ENCODE assay signal across 20 mouse cellular contexts in genomic region chr3:153260225-153260933, GRCm38 (mm10).
DNase-seq lines count a peak whose midpoint lies in the region; ATAC-seq and TF ChIP-seq lines count a peak whose summit lies in the region.
"Had no signal": no experiment of that assay in that cellular context is flagged by ENCODE, and none has a peak within 500 bp of the region (broad histone marks: within the 10 kb centered on the region; RNA-seq: fewer than 3 reads in every experiment).

No protein-coding gene starts in this region.

- dilution Hi-C loops in CH12.LX (cut with MboI; ENCODE audit: extremely low pct_ligation_motif_present, extremely low pct_unique_long_range_greater_than_20kb, low sequenced_read_pairs): no loop called here

- 0 out of 2 replicates have a peak overlapping the region, but pooled peaks have one; percentile 16 for H3K27ac ChIP-seq in CH12.LX (ENCODE audit: insufficient read depth, low read depth)
- H3K27ac ChIP-seq in brown adipose tissue, adult 24 weeks (replicated peaks; ENCODE audit: low read depth, low read length): 0 out of 2 replicates have a peak overlapping the region, but pooled peaks have one; percentile 58
- H3K27ac ChIP-seq: embryonic facial prominence, embryonic 10.5 days; gastrocnemius, adult 2 months; hindbrain, embryonic 15.5 days; limb, embryonic 13.5 days; midbrain, embryonic 10.5 days; neural tube, embryonic 15.5 days; stomach, postnatal 0 days had no signal

- TF ChIP-seq POLR2A in CH12.LX (IDR thresholded peaks at IDR 0.05; ENCODE audit: low read depth, low read length): no peak; the same call in 1 of the 2 replicates

- H3K4me3 ChIP-seq in CH12.LX (replicated peaks in 1 of 3; ENCODE audit: low read depth in 2 of 3, low read length in 2 of 3, poor library complexity in 1 of 3): no peak overlapping the region
- no peak overlapping the region for H3K4me3 ChIP-seq in brown adipose tissue, adult 24 weeks (ENCODE audit: insufficient read depth, low read depth, low read length)
- H3K4me3 ChIP-seq: embryonic facial prominence, embryonic 10.5 days; gastrocnemius, adult 2 months; hindbrain, embryonic 15.5 days; limb, embryonic 13.5 days; midbrain, embryonic 10.5 days; neural tube, embryonic 15.5 days had no signal

- H3K79me2 ChIP-seq in CH12.LX (replicated peaks; ENCODE audit: control insufficient read depth, extremely low read depth, insufficient read depth, poor library complexity, severe bottlenecking): no peaks in the 10 kb centered on the region

- in situ Hi-C loops in CH12.LX (cut with MboI; ENCODE audit: low pct_ligation_motif_present, low pct_unique_long_range_greater_than_20kb, low sequenced_read_pairs): loop anchor here (25.0 kb wide), 1 partner anchor 527 kb away; no protein-coding TSS in a partner anchor

- no peak for TF ChIP-seq RAD21 in CH12.LX (IDR thresholded peaks at IDR 0.05; ENCODE audit: low read depth, low read length)

- peak; percentile 92 for TF ChIP-seq EP300 in CH12.LX (IDR thresholded peaks at IDR 0.05; ENCODE audit: low read length)

- TF ChIP-seq CTCF in CH12.LX (conservative IDR thresholded peaks at IDR 0.05 in 1 of 2, IDR thresholded peaks at IDR 0.05 in 1 of 2; ENCODE audit: low read depth in 2 of 2, low read length in 2 of 2): no peak

- peak overlapping the region; percentile 62 for H3K9ac ChIP-seq in CH12.LX (ENCODE audit: insufficient read depth, low read depth)
- H3K9ac ChIP-seq: hindbrain, embryonic 15.5 days; limb, embryonic 13.5 days; neural tube, embryonic 15.5 days had no signal

- no peaks in the 10 kb centered on the region for H3K36me3 ChIP-seq in CH12.LX (replicated peaks in 1 of 2; ENCODE audit: control insufficient read depth in 1 of 2, insufficient read depth in 1 of 2, low read length in 1 of 2)
- H3K36me3 ChIP-seq: embryonic facial prominence, embryonic 10.5 days; hindbrain, embryonic 15.5 days; limb, embryonic 13.5 days; midbrain, embryonic 10.5 days; neural tube, embryonic 15.5 days had no signal

- H3K4me1 ChIP-seq in CH12.LX (ENCODE audit: control insufficient read depth in 1 of 2, insufficient read depth in 2 of 2): peaks cover 29 to 46% of the 10 kb centered on the region in 2 experiments
- no peaks in the 10 kb centered on the region for H3K4me1 ChIP-seq in brown adipose tissue, adult 24 weeks (ENCODE audit: control insufficient read depth, insufficient read depth, insufficient read length, low read length)
- H3K4me1 ChIP-seq: limb, embryonic 13.5 days had no signal

- peak; percentile 72 for ATAC-seq in megakaryocyte progenitor cell, adult 5-6 weeks (replicated peaks; ENCODE audit: poor library complexity)

- DNase-seq in CD4-positive, CD25-positive, alpha-beta regulatory T cell, adult 2 months (ENCODE audit: low read depth, low spot score): peak; percentile 66
- DNase-seq in CH12.LX (ENCODE audit: extremely low read depth): peak; percentile 76
- no peak for DNase-seq in thymus, postnatal 0 days (ENCODE audit: low spot score)
- DNase-seq in thymus, adult 18-20 months: no peak
- DNase-seq in right cerebral cortex, postnatal 25 days: no peak
- DNase-seq: cerebellum, postnatal 36 days; gastrocnemius, adult 2 months; kidney, adult 2 months; kidney, postnatal 14 days; lung, postnatal 10 days; retina, postnatal 1 day; thymus, postnatal 36 days had no signal

- no peaks in the 10 kb centered on the region for H3K27me3 ChIP-seq in CH12.LX (replicated peaks)
- H3K27me3 ChIP-seq: hindbrain, embryonic 15.5 days; limb, embryonic 13.5 days; neural tube, embryonic 15.5 days had no signal

- H3K9me3 ChIP-seq in CH12.LX (replicated peaks; ENCODE audit: low read length): no peaks in the 10 kb centered on the region
- H3K9me3 ChIP-seq: embryonic facial prominence, embryonic 10.5 days; hindbrain, embryonic 15.5 days; limb, embryonic 13.5 days; midbrain, embryonic 10.5 days; neural tube, embryonic 15.5 days had no signal

- peak overlapping the region; percentile 86 for H3K4me2 ChIP-seq in CH12.LX (ENCODE audit: insufficient read depth, low read depth, poor library complexity, severe bottlenecking)
- H3K4me2 ChIP-seq: hindbrain, embryonic 15.5 days; limb, embryonic 13.5 days; neural tube, embryonic 15.5 days had no signal

TF ChIP-seq in CH12.LX, 34 proteins besides CTCF, POLR2A, EP300 and RAD21:
- TF ChIP-seq RCOR1 (conservative IDR thresholded peaks at IDR 0.05; ENCODE audit: low read depth, low read length) (0 out of 2 replicates have a peak, but pooled peaks have one; percentile 56), USF1 (IDR thresholded peaks at IDR 0.05; ENCODE audit: low read depth, low read length) (no peak), BHLHE40 (IDR thresholded peaks at IDR 0.05; ENCODE audit: low read depth, low read length) (peak; percentile 51), MAX (IDR thresholded peaks at IDR 0.05; ENCODE audit: low read length) (no peak), NELFE (IDR thresholded peaks at IDR 0.05; ENCODE audit: low read depth, low read length) (no peak), KAT2A (IDR thresholded peaks at IDR 0.05; ENCODE audit: insufficient replicate concordance, low read length) (no peak), HCFC1 (IDR thresholded peaks at IDR 0.05; ENCODE audit: low read depth, low read length) (peak; percentile 41; the same call in 1 of the 2 replicates), ZC3H11A (IDR thresholded peaks at IDR 0.05; ENCODE audit: low read depth, low read length) (no peak), ZKSCAN1 (IDR thresholded peaks at IDR 0.05; ENCODE audit: borderline replicate concordance, low read depth, low read length) (no peak), JUN (IDR thresholded peaks at IDR 0.05; ENCODE audit: insufficient read depth, low read depth, low read length) (no peak), IRF4 (IDR thresholded peaks at IDR 0.05; ENCODE audit: low read depth, low read length) (peak; percentile 93), TCF12 (IDR thresholded peaks at IDR 0.05; ENCODE audit: low read depth, low read length) (no peak), MAZ (IDR thresholded peaks at IDR 0.05; ENCODE audit: low read depth, low read length) (0 out of 2 replicates have a peak, but pooled peaks have one; percentile 43), POLR2AphosphoS2 (IDR thresholded peaks at IDR 0.05; ENCODE audit: low read depth, low read length) (no peak), CHD2 (IDR thresholded peaks at IDR 0.05; ENCODE audit: low read length) (0 out of 2 replicates have a peak, but pooled peaks have one; percentile 39), JUND (conservative IDR thresholded peaks at IDR 0.05; ENCODE audit: low read depth, low read length) (peak; percentile 11; the same call in 1 of the 2 replicates), ETS1 (conservative IDR thresholded peaks at IDR 0.05; ENCODE audit: low read depth, low read length) (peak; percentile 68), ELF1 (IDR thresholded peaks at IDR 0.05; ENCODE audit: low read depth, low read length) (peak; percentile 84), E2F4 (IDR thresholded peaks at IDR 0.05; ENCODE audit: insufficient replicate concordance, low read depth, low read length) (0 out of 2 replicates have a peak, but pooled peaks have one; percentile 66), MAFK (IDR thresholded peaks at IDR 0.05; ENCODE audit: insufficient replicate concordance, low read length) (0 out of 2 replicates have a peak, but pooled peaks have one; percentile 52), ZMIZ1 (IDR thresholded peaks at IDR 0.05; ENCODE audit: low read depth, low read length) (no peak), TBP (conservative IDR thresholded peaks at IDR 0.05; ENCODE audit: low read depth, low read length) (0 out of 2 replicates have a peak, but pooled peaks have one; percentile 39), GABPA (IDR thresholded peaks at IDR 0.05; ENCODE audit: insufficient replicate concordance, low read depth, low read length) (no peak), USF2 (conservative IDR thresholded peaks at IDR 0.05; ENCODE audit: low read depth, low read length) (no peak), NRF1 (IDR thresholded peaks at IDR 0.05; ENCODE audit: low read depth, low read length) (no peak), MYC (IDR thresholded peaks at IDR 0.05; ENCODE audit: low read depth, low read length) (no peak), MEF2A (IDR thresholded peaks at IDR 0.05; ENCODE audit: borderline replicate concordance, low read depth, low read length) (peak; percentile 69; the same call in 1 of the 2 replicates), PAX5 (IDR thresholded peaks at IDR 0.05; ENCODE audit: low read length) (no peak), MXI1 (IDR thresholded peaks at IDR 0.05; ENCODE audit: low read depth, low read length) (no peak), SMC3 (IDR thresholded peaks at IDR 0.05; ENCODE audit: low read depth, low read length) (no peak), UBTF (IDR thresholded peaks at IDR 0.05; ENCODE audit: low read depth, low read length) (no peak), CHD1 (IDR thresholded peaks at IDR 0.05; ENCODE audit: low read depth, low read length) (0 out of 2 replicates have a peak, but pooled peaks have one; percentile 50), ZNF384 (IDR thresholded peaks at IDR 0.05; ENCODE audit: low read depth, low read length) (no peak), SIN3A (IDR thresholded peaks at IDR 0.05; ENCODE audit: low read length) (no peak)
TF ChIP-seq in CH12.LX: peak in this region for 14.

Comparison
In these comparisons a context has a peak if more than half of its experiments do, and no peak if none do; other contexts are left out.
1. DNase-seq: peak in CD4-positive, CD25-positive, alpha-beta regulatory T cell, adult 2 months (single experiment) and CH12.LX (single experiment); none in thymus, postnatal 0 days (single experiment), thymus, adult 18-20 months (0 of 2) and right cerebral cortex, postnatal 25 days (single experiment).